Mouse (Mus musculus) heart, embryonic 10.5 days (tissue): ENCODE data around the gene Slc30a3. TPM values are rescaled to one million over a fixed set of nuclear protein-coding genes. Genes with fewer than 3 reads are reported as not detected.

Experiments used
- DNase-seq: peaks from one replicate; pipeline ENCODE4 v3.0.0-alpha.2; 2017; ENCODE audit warnings: low spot score
- H3K27ac ChIP-seq: fragments of 300-500 bp; sonication (generic); 2 replicates; pipeline ENCODE4 v1.5.1; 2016; ENCODE audit warnings: mild to moderate bottlenecking
- H3K27me3 ChIP-seq: fragments of 300-500 bp; sonication (generic); 2 replicates; pipeline ENCODE4 v1.6.1; 2016; ENCODE audit warnings: mild to moderate bottlenecking; ENCODE audit not compliant: poor library complexity, insufficient read depth, severe bottlenecking
- H3K36me3 ChIP-seq: fragments of 300-500 bp; sonication (generic); 2 replicates; pipeline ENCODE4 v1.6.1; 2016; ENCODE audit warnings: mild to moderate bottlenecking, moderate library complexity
- H3K4me1 ChIP-seq: fragments of 300-500 bp; sonication (generic); 2 replicates; pipeline ENCODE4 v1.6.1; 2016; ENCODE audit warnings: mild to moderate bottlenecking
- H3K4me3 ChIP-seq: fragments of 300-500 bp; sonication (generic); 2 replicates; pipeline ENCODE4 v1.5.1; 2016; ENCODE audit warnings: mild to moderate bottlenecking, moderate library complexity
- H3K9me3 ChIP-seq: fragments of 300-500 bp; sonication (generic); 2 replicates; pipeline ENCODE4 v1.6.1; 2016; ENCODE audit warnings: mild to moderate bottlenecking, moderate library complexity
- WGBS: fragments of 180-500 bp; shearing (Covaris S2); methylation state at CpG from one replicate; pipeline ENCODE4 v1.1.7; 2016; 5-methylcytosine and 5-hydroxymethylcytosine counted together
- polyA plus RNA-seq: library from polyadenylated mRNA; unstranded; fragments of >200 nt; fragmentation: Nextera tagmentation; extraction: Ambion mirVana; gene quantifications from 2 replicates; pipeline ENCODE4 v1.2.1, GENCODE M21; 2016

The Slc30a3 gene
- 0.62 and 0.67 TPM in 2 replicates for polyA plus RNA-seq

DNA sequence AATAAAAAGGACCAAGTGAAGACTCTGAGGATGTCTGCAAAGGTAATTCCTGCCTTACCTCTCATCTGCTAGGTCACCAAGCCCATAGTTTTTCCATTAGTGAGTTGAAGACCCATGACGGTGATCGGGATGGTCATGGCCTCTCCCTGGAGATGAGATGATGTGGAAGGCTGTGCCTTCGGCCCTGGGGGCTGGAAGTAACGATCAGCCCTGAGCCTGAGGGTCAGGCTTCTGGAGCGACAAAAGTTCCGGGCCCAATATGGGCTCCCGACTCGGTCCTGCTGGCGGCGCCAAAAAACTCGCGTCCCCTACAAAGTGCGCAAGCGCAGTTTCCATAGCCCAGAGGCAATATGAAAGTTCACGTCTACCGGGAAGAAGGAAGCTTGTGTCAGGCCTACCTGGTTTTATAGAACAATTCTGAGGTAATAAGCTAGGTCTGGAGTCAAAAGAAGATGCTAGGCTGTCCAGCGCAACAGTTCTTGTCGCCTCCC, at the start of gene Slc30a3:
Slc30a3 (minus strand) TSS at position 238 of the 491 bp plus-strand sequence.
- H3K27me3 ChIP-seq: peaks cover 6% of the 10 kb centered on the region
- no peaks in the 10 kb centered on the region for H3K9me3 ChIP-seq
- 86% methylated on average over 18 of the region's 18 CpGs for WGBS
- H3K27ac ChIP-seq: no peak within 1 kb of the TSS
- DNase-seq: no peak
- H3K4me1 ChIP-seq: no peaks in the 10 kb centered on the region
- no peaks in the 10 kb centered on the region for H3K36me3 ChIP-seq
- H3K4me3 ChIP-seq: no peak within 1 kb of the TSS

DNA sequence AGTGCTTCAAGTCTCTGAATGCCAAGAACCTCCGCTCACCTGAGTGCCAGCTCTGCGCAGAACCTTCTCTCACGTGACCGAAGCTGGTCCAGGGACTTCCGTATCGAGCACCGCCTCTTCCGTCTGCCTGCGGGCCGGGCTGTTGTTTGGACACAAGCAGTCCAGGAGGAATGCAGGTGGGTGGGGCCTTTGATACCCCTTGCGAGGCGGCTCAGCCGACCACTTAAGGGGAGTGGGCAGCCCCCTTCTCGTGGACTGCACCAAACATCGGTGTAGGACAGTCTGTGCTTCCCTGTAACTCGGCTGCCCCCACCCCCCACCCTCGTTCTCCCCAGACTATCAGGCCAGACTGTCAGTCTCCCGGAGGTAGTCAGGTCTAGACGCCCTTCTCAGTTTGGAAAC, 46.1 kb upstream of the Slc30a3 start, which contains the start of gene Mpv17:
Mpv17 (minus strand) TSS at position 100 of the 402 bp plus-strand sequence.
- peak within 1 kb of the TSS; percentile 72 for H3K4me3 ChIP-seq
- peaks cover 12% of the 10 kb centered on the region for H3K4me1 ChIP-seq
- peak; percentile 95 for DNase-seq
- H3K27ac ChIP-seq: peak within 1 kb of the TSS; percentile 86
- H3K9me3 ChIP-seq: no peaks in the 10 kb centered on the region
- no peaks in the 10 kb centered on the region for H3K27me3 ChIP-seq
- peaks cover 52% of the 10 kb centered on the region for H3K36me3 ChIP-seq
- under 1% methylated on average over 19 of the region's 19 CpGs for WGBS

DNA sequence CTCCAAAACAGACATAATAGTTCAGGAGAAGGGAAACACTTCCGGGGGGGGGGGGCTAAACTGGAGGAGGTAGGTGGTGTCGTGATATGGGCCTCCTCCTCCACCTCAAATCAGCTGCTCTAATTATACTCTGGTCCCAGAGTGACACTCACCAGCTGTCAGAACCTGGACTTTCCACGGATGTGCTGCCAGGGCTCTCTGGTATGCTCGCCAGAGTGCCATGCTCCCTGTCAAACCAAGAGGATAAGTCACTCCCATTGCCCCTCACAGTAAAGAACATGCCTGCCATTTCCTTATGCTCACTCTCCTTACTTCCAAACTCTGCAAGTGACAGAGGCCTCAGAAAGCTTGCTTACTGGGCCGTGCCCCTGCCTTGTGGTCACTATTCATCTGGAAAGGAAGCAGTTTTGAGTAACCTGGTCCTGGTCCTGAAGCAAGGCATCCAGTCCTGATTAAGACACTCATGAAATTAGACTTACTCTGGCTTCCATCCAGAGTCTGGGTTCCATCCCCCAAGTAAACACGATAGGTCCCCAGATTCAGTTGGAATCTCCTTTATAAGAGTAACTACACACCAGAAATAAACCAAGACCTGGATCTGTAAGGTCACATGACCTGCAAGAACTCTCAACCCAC, 45.6 kb upstream of the Slc30a3 start:
- H3K9me3 ChIP-seq: no peaks in the 10 kb centered on the region
- peaks cover 12% of the 10 kb centered on the region for H3K4me1 ChIP-seq
- WGBS: 33% methylated on average over 6 of the region's 6 CpGs
- peak overlapping the region; percentile 86 for H3K27ac ChIP-seq
- H3K36me3 ChIP-seq: peaks cover 48% of the 10 kb centered on the region
- DNase-seq: no peak
- H3K27me3 ChIP-seq: no peaks in the 10 kb centered on the region
- peak overlapping the region; percentile 72 for H3K4me3 ChIP-seq

DNA sequence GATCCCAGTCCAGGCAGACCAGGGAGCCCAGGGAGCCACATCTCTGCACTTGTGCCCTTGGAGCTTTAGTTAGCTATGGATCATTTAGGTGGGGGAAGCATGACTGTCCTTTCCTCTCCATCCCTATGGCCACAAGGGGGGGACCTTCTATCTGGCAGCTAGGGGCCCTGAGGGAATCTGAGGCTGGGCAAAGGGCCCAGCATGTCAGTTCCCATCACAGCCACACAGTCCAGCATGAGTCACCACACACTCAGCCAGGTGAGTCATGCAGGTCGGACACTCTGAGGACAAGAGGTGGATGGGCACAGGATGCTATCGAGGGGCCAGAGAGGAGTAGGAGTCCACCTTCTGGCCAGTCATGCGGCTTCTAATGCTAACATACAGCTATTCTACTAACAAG, 43.7 kb upstream of the Slc30a3 start:
- Histone ChIP-seq H3K4me1 (peaks cover 12% of the 10 kb centered on the region), H3K4me3 (no peak overlapping the region), H3K27me3 (no peaks in the 10 kb centered on the region), H3K9me3 (no peaks in the 10 kb centered on the region), H3K27ac (no peak overlapping the region), H3K36me3 (peaks cover 34% of the 10 kb centered on the region)
- DNase-seq: no peak
- 91% methylated on average over 3 of the region's 3 CpGs for WGBS

DNA sequence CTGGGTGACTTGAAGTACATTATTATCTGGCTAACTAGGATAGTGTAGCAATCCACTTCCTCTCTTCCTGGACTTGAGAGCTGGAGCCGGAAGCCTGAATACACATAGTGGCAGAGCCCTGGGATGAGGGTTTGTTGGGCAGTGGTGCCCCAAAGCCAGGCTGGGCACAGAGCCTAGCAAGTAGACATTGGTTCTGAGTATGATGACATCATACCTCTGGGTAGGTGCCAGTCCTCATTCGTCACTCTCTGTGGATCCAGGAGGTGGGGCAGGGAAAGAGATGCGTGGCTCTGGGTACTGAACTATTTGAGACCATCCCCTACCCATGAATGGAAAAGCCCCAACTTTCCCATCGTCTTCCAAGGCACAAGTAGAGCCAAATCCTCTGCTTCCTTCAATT, 41.7 kb upstream of the Slc30a3 start:
- no peak for DNase-seq
- Histone ChIP-seq H3K9me3 (no peaks in the 10 kb centered on the region), H3K36me3 (peaks cover 40% of the 10 kb centered on the region), H3K4me3 (no peak overlapping the region), H3K27ac (no peak overlapping the region), H3K4me1 (peaks cover 12% of the 10 kb centered on the region), H3K27me3 (no peaks in the 10 kb centered on the region)
- 93% methylated on average over 4 of the region's 4 CpGs for WGBS

DNA sequence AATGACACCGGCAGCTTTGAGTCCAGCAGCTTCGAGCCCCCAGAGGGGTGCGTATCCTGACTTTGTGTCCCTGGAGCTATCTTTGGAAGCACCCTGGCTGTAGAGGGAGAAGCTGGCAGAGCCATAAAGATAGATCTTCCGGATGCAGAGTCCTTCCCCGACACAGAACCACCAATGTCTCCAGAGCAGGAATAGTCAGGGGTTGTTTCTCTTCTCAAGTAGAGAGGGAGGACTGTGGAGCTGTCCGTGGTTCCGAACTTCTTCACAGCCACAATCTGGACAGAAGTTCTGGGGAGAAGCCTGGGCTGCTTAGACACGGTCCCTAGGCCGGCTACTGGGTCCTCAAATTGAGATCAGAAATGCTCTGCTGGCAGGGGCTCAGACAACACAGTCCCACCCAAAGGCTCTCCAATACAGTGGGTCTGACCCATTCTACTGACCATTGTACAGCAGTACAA, 31.0 kb upstream of the Slc30a3 start:
- peaks cover 61% of the 10 kb centered on the region for H3K27me3 ChIP-seq
- no peak overlapping the region for H3K27ac ChIP-seq
- H3K4me1 ChIP-seq: peaks cover 32% of the 10 kb centered on the region
- H3K9me3 ChIP-seq: no peaks in the 10 kb centered on the region
- peaks cover 15% of the 10 kb centered on the region for H3K36me3 ChIP-seq
- peak overlapping the region; percentile 49 for H3K4me3 ChIP-seq
- DNase-seq: no peak
- 9% methylated on average over 9 of the region's 9 CpGs for WGBS

DNA sequence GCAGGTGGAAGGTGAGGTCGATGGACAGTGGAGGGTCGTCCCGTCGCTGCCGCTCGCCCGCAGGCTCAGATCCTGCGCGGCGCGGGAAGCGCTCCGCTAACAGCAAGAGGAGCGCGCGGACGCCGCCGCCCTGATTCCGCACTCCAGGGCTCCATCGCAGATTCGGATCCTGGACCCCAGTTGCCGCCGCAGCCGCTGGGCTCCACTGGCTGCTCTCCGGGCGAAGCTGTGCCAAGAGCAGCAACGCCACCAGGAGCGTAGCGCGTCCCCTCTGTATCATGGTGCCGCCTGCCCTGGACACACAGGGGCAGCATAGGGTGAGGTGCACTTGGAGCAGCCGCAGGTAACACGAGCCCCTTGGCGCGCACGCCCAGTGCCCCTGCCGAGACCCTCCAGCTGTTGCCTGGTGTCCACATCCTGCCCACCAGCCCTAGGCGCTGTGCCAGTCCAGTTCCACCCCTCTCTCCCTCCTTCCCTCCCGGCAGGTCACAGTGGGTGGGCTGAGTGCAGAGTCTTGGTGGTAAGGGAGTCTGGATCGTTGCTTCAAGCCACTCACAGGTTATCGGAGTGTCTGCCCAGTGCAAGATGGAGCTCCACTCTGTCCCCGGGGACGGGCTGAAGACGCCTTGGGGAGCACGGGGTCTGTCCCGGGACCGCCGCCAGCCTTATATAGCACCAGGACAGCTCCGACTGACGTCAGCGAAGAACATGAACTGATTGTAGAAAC, 30.4 kb upstream of the Slc30a3 start, which contains the start of gene Ucn:
Ucn (minus strand) TSS at position 589 of the 727 bp plus-strand sequence.
- H3K9me3 ChIP-seq: no peaks in the 10 kb centered on the region
- peaks cover 13% of the 10 kb centered on the region for H3K36me3 ChIP-seq
- peaks cover 67% of the 10 kb centered on the region for H3K27me3 ChIP-seq
- peak within 1 kb of the TSS; percentile 49 for H3K4me3 ChIP-seq
- no peak for DNase-seq
- H3K27ac ChIP-seq: no peak within 1 kb of the TSS
- H3K4me1 ChIP-seq: peaks cover 32% of the 10 kb centered on the region
- 2% methylated on average over 52 of the region's 52 CpGs for WGBS

DNA sequence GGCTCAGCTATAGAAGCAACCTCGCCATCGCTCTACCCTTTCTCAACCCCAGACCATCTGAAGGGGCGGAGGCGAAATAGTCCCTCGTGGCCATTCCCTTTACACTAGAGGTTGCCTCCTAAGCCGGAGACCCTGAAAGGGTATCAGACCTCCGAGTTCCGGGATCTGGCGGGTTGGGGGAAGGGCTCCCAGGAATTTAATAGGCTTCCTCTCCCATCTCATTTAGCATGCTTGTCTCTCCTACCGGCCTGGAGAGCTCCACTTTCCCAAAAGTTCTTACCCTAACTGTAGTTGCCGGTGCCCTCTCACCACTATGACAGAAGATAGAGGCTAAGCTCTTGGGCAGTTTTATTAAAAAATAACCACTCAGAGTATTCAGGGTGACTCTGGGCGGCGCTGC, 29.6 kb upstream of the Slc30a3 start:
- Histone ChIP-seq H3K9me3 (no peaks in the 10 kb centered on the region), H3K4me1 (peaks cover 32% of the 10 kb centered on the region), H3K27me3 (peaks cover 70% of the 10 kb centered on the region), H3K36me3 (peaks cover 11% of the 10 kb centered on the region), H3K4me3 (peak overlapping the region; percentile 49), H3K27ac (no peak overlapping the region)
- DNase-seq: no peak
- WGBS: 1% methylated on average over 13 of the region's 13 CpGs

DNA sequence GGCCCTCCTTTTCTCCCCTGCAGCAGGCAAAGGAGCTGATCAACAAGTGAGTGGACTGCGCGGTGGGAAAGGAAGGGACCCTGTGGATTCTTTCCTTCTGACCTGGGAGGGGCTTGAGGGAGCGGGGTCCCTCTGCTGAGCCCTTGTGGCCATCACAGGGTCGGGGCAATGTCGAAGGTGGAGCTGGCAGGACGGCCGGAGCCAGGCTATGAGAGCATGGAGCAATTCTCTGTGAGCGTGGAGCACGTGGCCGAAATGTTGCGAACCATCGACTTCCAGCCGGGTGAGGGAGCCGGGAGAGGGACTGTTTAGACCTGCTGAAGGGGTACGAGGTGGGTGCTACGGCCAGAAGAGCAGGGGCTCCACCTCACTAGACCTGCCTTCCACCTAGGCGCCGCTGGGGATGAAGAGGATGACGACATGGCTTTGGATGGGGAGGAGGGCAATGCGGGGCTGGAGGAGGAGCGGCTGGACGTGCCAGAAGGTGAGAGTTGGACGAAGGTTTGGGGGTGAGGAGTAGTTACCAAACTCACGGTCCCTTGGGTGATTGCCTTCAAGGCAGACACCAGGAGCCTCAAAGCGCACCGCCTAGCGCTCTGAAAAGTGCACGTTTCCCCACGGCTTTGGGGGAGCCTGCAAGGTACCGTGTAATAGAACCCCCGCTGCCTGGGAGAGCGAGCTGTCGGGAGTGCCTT, 28.8 kb upstream of the Slc30a3 start:
- H3K4me1 ChIP-seq: peaks cover 32% of the 10 kb centered on the region
- no peak overlapping the region for H3K27ac ChIP-seq
- H3K36me3 ChIP-seq: peaks cover 14% of the 10 kb centered on the region
- peaks cover 76% of the 10 kb centered on the region for H3K27me3 ChIP-seq
- H3K4me3 ChIP-seq: peak overlapping the region; percentile 49
- DNase-seq: no peak
- 1% methylated on average over 33 of the region's 33 CpGs for WGBS
- no peaks in the 10 kb centered on the region for H3K9me3 ChIP-seq

DNA sequence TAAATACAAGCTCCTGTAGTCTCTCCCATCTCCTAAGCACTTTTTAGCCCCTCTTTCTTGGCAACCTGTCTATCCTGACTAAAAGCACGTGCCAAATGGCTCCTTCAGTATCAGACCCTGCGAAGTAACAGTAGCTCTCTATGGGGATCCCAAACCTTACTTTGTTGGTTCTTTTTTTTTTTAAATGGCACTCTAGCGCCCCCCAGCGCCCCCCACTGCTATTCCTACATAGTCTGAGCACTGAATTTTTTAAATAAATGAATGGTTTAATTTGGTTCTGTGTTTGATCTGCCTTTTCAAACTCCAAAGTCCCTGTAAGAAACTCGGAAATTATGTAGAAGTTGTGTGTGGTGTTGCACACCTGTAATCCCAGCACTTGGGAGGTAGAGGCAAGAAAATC, 18.0 kb upstream of the Slc30a3 start:
- H3K9me3 ChIP-seq: no peaks in the 10 kb centered on the region
- WGBS: 34% methylated on average over 5 of the region's 5 CpGs
- no peak overlapping the region for H3K27ac ChIP-seq
- H3K4me1 ChIP-seq: no peaks in the 10 kb centered on the region
- no peaks in the 10 kb centered on the region for H3K27me3 ChIP-seq
- no peak overlapping the region for H3K4me3 ChIP-seq
- H3K36me3 ChIP-seq: peaks cover 5% of the 10 kb centered on the region
- no peak for DNase-seq

DNA sequence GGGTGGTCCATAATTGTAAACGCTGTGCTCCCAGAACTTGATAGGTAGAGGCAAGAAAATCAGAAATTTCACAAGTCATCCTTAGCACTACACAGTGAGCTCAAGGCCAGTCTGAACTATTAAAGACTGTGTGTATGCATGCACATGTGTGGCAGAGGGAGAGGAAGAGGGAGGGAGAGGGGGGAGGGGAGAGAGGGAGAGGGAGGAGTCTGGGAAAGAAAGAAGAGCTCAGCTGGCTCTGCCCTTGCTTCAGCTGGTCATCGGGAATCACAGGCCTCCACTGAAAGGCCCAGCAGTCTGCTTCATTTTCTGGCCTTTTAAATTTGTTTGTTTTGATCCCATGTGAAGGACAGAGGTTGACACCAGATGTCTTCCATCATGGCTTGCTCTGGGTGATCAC, 15.4 kb upstream of the Slc30a3 start:
- WGBS: 49% methylated on average over 2 of the region's 2 CpGs
- no peak overlapping the region for H3K27ac ChIP-seq
- H3K27me3 ChIP-seq: no peaks in the 10 kb centered on the region
- H3K4me1 ChIP-seq: no peaks in the 10 kb centered on the region
- H3K9me3 ChIP-seq: no peaks in the 10 kb centered on the region
- no peak overlapping the region for H3K4me3 ChIP-seq
- H3K36me3 ChIP-seq: no peaks in the 10 kb centered on the region
- no peak for DNase-seq

DNA sequence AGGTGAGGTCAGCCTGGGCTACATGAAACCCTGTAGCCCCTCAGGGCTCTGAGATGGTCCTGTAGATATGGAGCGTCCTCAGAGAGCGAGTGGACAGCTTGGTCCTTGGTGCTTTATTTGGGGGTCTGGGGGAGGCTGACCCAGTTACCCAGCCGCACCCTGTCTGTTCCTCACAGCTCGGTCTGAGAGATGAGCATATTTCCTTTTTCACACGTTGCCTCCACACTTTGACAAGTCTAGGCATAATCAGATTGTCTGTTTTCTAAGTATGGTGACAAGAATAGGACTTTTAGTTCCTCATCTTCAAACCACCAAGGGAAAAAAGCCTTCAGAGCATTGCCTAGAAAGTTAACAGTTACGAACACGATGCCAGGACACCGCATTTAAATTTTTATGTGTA, 13.1 kb upstream of the Slc30a3 start:
- H3K9me3 ChIP-seq: no peaks in the 10 kb centered on the region
- H3K4me1 ChIP-seq: peaks cover 9% of the 10 kb centered on the region
- DNase-seq: no peak
- H3K36me3 ChIP-seq: no peaks in the 10 kb centered on the region
- no peak overlapping the region for H3K27ac ChIP-seq
- H3K4me3 ChIP-seq: no peak overlapping the region
- 77% methylated on average over 8 of the region's 8 CpGs for WGBS
- no peaks in the 10 kb centered on the region for H3K27me3 ChIP-seq

DNA sequence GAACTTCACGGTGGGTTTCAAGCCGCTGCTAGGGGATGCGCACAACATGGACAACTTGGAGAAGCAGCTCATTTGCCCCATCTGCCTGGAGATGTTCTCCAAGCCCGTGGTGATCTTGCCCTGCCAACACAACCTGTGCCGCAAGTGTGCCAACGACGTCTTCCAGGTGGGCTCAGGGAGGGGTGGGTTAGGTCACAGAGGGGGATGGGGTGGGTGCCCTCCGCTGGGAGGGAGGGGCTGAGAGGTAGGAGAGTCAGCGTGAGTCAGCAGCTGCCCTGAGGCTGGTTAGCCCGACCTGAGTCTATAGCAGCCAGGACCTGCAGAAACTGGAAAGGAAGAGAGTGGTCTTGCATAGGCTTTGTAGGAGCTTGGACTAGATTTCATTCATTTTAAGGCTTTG, 8.9 kb upstream of the Slc30a3 start:
- WGBS: 12% methylated on average over 10 of the region's 10 CpGs
- peak overlapping the region; percentile 86 for H3K27ac ChIP-seq
- peaks cover 10% of the 10 kb centered on the region for H3K4me1 ChIP-seq
- H3K27me3 ChIP-seq: no peaks in the 10 kb centered on the region
- H3K9me3 ChIP-seq: no peaks in the 10 kb centered on the region
- H3K36me3 ChIP-seq: no peaks in the 10 kb centered on the region
- DNase-seq: no peak
- peak overlapping the region; percentile 57 for H3K4me3 ChIP-seq
